Mouse (Mus musculus) erythroblast, embryonic 14.5 days (primary cell): ENCODE data around the gene 4933411K16Rik. TPM values are rescaled to one million over a fixed set of nuclear protein-coding genes. Genes with fewer than 3 reads are reported as not detected.
A peak's percentile ranks its signal among the peaks of the same experiment; 100 is the strongest.

Experiments used
- H3K27me3 ChIP-seq: 2 replicates; pipeline ENCODE4 v1.6.1; 2012; ENCODE audit warnings: inconsistent platforms; ENCODE audit not compliant: control insufficient read depth
- H3K36me3 ChIP-seq: 2 replicates; pipeline ENCODE4 v1.6.1; 2012; ENCODE audit warnings: mild to moderate bottlenecking, inconsistent platforms; ENCODE audit not compliant: control insufficient read depth
- H3K4me1 ChIP-seq: 2 replicates; pipeline ENCODE4 v1.6.1; 2012; ENCODE audit warnings: inconsistent platforms; ENCODE audit not compliant: control insufficient read depth
- H3K4me3 ChIP-seq: replicated peaks from 2 replicates; pipeline ENCODE3; 2012; ENCODE audit warnings: moderate library complexity, mild to moderate bottlenecking, inconsistent platforms
- H3K9me3 ChIP-seq: 2 replicates; pipeline ENCODE4 v1.6.1; 2012; ENCODE audit warnings: low read length, inconsistent platforms, mixed read lengths; ENCODE audit not compliant: control insufficient read depth
- GATA1 ChIP-seq: IDR thresholded peaks from 2 replicates; pipeline ENCODE4 v1.6.1; 2012; ENCODE audit warnings: low read length, inconsistent platforms, mixed read lengths
- TAL1 ChIP-seq: IDR thresholded peaks from 3 replicates; pipeline ENCODE4 v1.6.1; 2012; ENCODE audit warnings: low read length, inconsistent platforms, mixed read lengths
- polyA plus RNA-seq: library from polyadenylated mRNA; stranded (reverse); fragments of >175 nt; gene quantifications from 2 replicates; pipeline ENCODE4 v1.2.3, GENCODE M21; 2012

The 4933411K16Rik gene
- polyA plus RNA-seq, 1 experiment = not detected

GRCm38 (mm10) chr19:42034146-42034775 lies 17.8 kb upstream of the 4933411K16Rik start:
- H3K36me3 ChIP-seq = no peaks in the 10 kb centered on the region
- H3K27me3 ChIP-seq = no peaks in the 10 kb centered on the region; the same call in 1 of the 2 replicates
- no peak overlapping the region for H3K4me3 ChIP-seq
- TF ChIP-seq TAL1 (no peak), GATA1 (no peak)
- H3K9me3 ChIP-seq = no peaks in the 10 kb centered on the region
- H3K4me1 ChIP-seq = no peaks in the 10 kb centered on the region; the same call in 1 of the 2 replicates

- no peaks in the 10 kb centered on the region; the same call in 1 of the 2 replicates for H3K27me3 ChIP-seq
- no peak for TF ChIP-seq TAL1
- TF ChIP-seq GATA1 = no peak
- no peaks in the 10 kb centered on the region for H3K9me3 ChIP-seq
- H3K4me1 ChIP-seq = no peaks in the 10 kb centered on the region; the same call in 1 of the 2 replicates
- H3K4me3 ChIP-seq = no peak overlapping the region
- no peaks in the 10 kb centered on the region for H3K36me3 ChIP-seq
Measured at GRCm38 (mm10) chr19:42034881-42035455, 17.1 kb upstream of the 4933411K16Rik start.

GRCm38 (mm10) chr19:42035456-42036248 lies 16.4 kb upstream of the 4933411K16Rik start, which contains the start of gene Ankrd2:
Ankrd2 (plus strand) TSS chr19:42036000.
- no peak within 1 kb of the TSS for H3K4me3 ChIP-seq
- H3K36me3 ChIP-seq = no peaks in the 10 kb centered on the region
- no peaks in the 10 kb centered on the region for H3K9me3 ChIP-seq
- H3K27me3 ChIP-seq = peaks cover 3% of the 10 kb centered on the region
- TF ChIP-seq GATA1 = no peak
- no peak for TF ChIP-seq TAL1
- no peaks in the 10 kb centered on the region; the same call in 1 of the 2 replicates for H3K4me1 ChIP-seq

GRCm38 (mm10) chr19:42036357-42036756 lies 15.7 kb upstream of the 4933411K16Rik start:
- Histone ChIP-seq H3K4me1 (no peaks in the 10 kb centered on the region; the same call in 1 of the 2 replicates), H3K9me3 (no peaks in the 10 kb centered on the region), H3K4me3 (no peak overlapping the region), H3K27me3 (peaks cover 3% of the 10 kb centered on the region), H3K36me3 (no peaks in the 10 kb centered on the region)
- TF ChIP-seq GATA1 (no peak), TAL1 (no peak)

GRCm38 (mm10) chr19:42037167-42037702 lies 14.8 kb upstream of the 4933411K16Rik start:
- TF ChIP-seq TAL1 = no peak
- TF ChIP-seq GATA1 = no peak

GRCm38 (mm10) chr19:42038310-42038709 lies 13.7 kb upstream of the 4933411K16Rik start:
- TF ChIP-seq GATA1 (no peak), TAL1 (no peak)
- H3K4me3 ChIP-seq = no peak overlapping the region
- no peaks in the 10 kb centered on the region for H3K36me3 ChIP-seq

More at GRCm38 (mm10) chr19:42037167-42037702, 14.8 kb upstream of the 4933411K16Rik start:
- H3K4me3 ChIP-seq = no peak overlapping the region
- H3K4me1 ChIP-seq = no peaks in the 10 kb centered on the region; the same call in 1 of the 2 replicates
- no peaks in the 10 kb centered on the region for H3K9me3 ChIP-seq
- H3K27me3 ChIP-seq = peaks cover 3% of the 10 kb centered on the region
- H3K36me3 ChIP-seq = no peaks in the 10 kb centered on the region

GRCm38 (mm10) chr19:42043988-42044387 lies 8.1 kb upstream of the 4933411K16Rik start:
- Histone ChIP-seq H3K4me1 (peaks cover 4% of the 10 kb centered on the region), H3K27me3 (peaks cover 7% of the 10 kb centered on the region; the same call in 1 of the 2 replicates), H3K9me3 (no peaks in the 10 kb centered on the region), H3K4me3 (no peak overlapping the region), H3K36me3 (no peaks in the 10 kb centered on the region)
- TF ChIP-seq TAL1 (no peak), GATA1 (no peak)

More at GRCm38 (mm10) chr19:42038310-42038709, 13.7 kb upstream of the 4933411K16Rik start:
- Histone ChIP-seq H3K9me3 (no peaks in the 10 kb centered on the region), H3K4me1 (no peaks in the 10 kb centered on the region; the same call in 1 of the 2 replicates), H3K27me3 (peaks cover 3% of the 10 kb centered on the region)

- Histone ChIP-seq H3K27me3 (peaks cover 4% of the 10 kb centered on the region; the same call in 1 of the 2 replicates), H3K4me3 (peak within 1 kb of the TSS; percentile 28)
Measured at GRCm38 (mm10) chr19:42045269-42046102, 6.6 kb upstream of the 4933411K16Rik start, which contains the start of gene Hoga1. Hoga1 (plus strand) TSS chr19:42045610.

More at GRCm38 (mm10) chr19:42045269-42046102, 6.6 kb upstream of the 4933411K16Rik start, which contains the start of gene Hoga1:
- no peak for TF ChIP-seq GATA1
- TF ChIP-seq TAL1 = no peak
- Histone ChIP-seq H3K9me3 (no peaks in the 10 kb centered on the region), H3K4me1 (peaks cover 4% of the 10 kb centered on the region), H3K36me3 (no peaks in the 10 kb centered on the region)
